Mouse (Mus musculus): Measurements from ENCODE around the gene Dnah1. TPM values are rescaled to one million over a fixed set of nuclear protein-coding genes. Genes with fewer than 3 reads are reported as not detected.
A peak's percentile ranks its signal among the peaks of the same experiment; 100 is the strongest.

The Dnah1 gene
- polyA plus RNA-seq, 1 experiment: 0.27 TPM

GRCm38 (mm10) chr14:31326770-31327169 lies 3.1 kb upstream of the Dnah1 start:
- peaks cover 4% of the 10 kb centered on the region; the same call in 1 of the 2 replicates for H3K4me1 ChIP-seq (ENCODE audit: control insufficient read depth, insufficient read depth, low read length)
- TF ChIP-seq CTCF (IDR thresholded peaks at IDR 0.05; ENCODE audit: control insufficient read depth, insufficient read depth, low read length) (no peak), POLR2A (IDR thresholded peaks at IDR 0.05; ENCODE audit: borderline replicate concordance, control insufficient read depth, low read depth, low read length) (no peak)
- no peak overlapping the region for H3K4me3 ChIP-seq (replicated peaks; ENCODE audit: control insufficient read depth, low read depth, low read length)
- WGBS: 87% methylated on average over 7 of the region's 7 CpGs
- no peak overlapping the region for H3K27ac ChIP-seq (ENCODE audit: control insufficient read depth, insufficient read depth, low read depth, low read length, poor library complexity)

DNA sequence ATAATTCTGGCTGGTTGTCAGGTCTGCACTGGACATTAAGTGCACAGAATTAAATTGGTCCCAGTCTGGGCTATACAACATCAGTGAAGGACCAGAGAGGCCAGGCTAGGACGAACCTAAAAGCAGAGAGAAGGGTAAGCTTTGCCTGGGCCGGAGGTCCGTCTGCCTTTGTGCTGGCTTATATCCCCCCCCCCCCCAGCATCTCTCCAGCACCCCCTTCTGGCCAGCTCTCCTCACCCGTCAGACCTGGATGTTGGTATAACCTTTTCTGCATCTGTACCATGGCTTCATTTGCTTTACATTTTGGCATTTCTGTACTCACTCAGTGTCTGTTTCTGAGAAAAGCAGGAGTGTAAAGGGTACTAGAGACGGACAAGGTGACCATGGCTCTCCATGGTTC lies 1.9 kb upstream of the Dnah1 start:
- Histone ChIP-seq H3K4me1 (ENCODE audit: control insufficient read depth, insufficient read depth, low read length) (peaks cover 4% of the 10 kb centered on the region; the same call in 1 of the 2 replicates), H3K4me3 (replicated peaks; ENCODE audit: control insufficient read depth, low read depth, low read length) (no peak overlapping the region), H3K27ac (ENCODE audit: control insufficient read depth, insufficient read depth, low read depth, low read length, poor library complexity) (no peak overlapping the region)
- TF ChIP-seq CTCF (IDR thresholded peaks at IDR 0.05; ENCODE audit: control insufficient read depth, insufficient read depth, low read length): peak; percentile 31; the same call in 1 of the 2 replicates
- no peak for TF ChIP-seq POLR2A (IDR thresholded peaks at IDR 0.05; ENCODE audit: borderline replicate concordance, control insufficient read depth, low read depth, low read length)
- 28% methylated on average over 5 of the region's 5 CpGs for WGBS

DNA sequence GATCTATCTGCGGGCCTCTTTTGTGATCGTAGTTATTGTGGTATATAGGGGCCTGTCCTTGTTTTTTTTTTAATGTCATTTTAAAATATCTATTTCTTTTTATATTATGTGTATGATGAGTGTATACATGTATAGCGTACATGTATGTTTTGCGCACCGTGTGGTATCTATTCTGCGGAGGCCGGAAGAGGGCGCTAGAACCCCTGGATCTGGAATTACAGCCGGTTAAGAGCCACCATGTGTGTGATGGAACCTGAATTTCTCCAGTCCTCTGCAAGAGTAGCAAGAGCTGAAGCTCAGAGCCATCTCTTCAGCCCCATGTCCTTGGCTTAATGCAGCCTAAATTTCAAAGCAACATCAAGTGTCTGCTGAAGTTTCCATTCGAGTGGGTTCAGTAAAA lies 1.2 kb upstream of the Dnah1 start:
- TF ChIP-seq CTCF (IDR thresholded peaks at IDR 0.05; ENCODE audit: control insufficient read depth, insufficient read depth, low read length) (peak; percentile 39; the same call in 1 of the 2 replicates), POLR2A (IDR thresholded peaks at IDR 0.05; ENCODE audit: borderline replicate concordance, control insufficient read depth, low read depth, low read length) (no peak)
- peaks cover 4% of the 10 kb centered on the region; the same call in 1 of the 2 replicates for H3K4me1 ChIP-seq (ENCODE audit: control insufficient read depth, insufficient read depth, low read length)
- H3K27ac ChIP-seq (ENCODE audit: control insufficient read depth, insufficient read depth, low read depth, low read length, poor library complexity): no peak overlapping the region
- WGBS: 68% methylated on average over 10 of the region's 10 CpGs
- no peak overlapping the region for H3K4me3 ChIP-seq (replicated peaks; ENCODE audit: control insufficient read depth, low read depth, low read length)

DNA sequence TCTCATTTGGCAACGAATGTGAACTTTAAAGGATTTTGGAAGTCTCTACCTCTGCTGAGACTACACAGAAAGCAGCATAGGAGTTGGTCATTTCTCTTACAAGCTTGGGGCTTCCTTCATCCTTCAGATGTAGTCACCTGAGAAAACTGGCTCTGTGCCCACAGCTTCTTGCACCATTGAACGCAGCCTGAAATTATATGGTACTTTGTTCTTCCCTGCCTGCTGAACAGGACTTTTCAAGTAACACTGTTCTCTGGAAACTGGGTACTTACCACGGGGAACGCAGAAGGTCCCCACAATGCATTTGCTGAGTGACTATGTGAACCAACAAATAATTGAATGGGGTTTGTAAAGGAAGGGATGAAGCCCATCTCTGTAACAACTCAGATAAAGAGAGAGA lies 507 bp downstream of the Dnah1 start:
- peak overlapping the region; percentile 72 for H3K27ac ChIP-seq (ENCODE audit: control insufficient read depth, insufficient read depth, low read depth, low read length, poor library complexity)
- no peak for TF ChIP-seq CTCF (IDR thresholded peaks at IDR 0.05; ENCODE audit: control insufficient read depth, insufficient read depth, low read length)
- no peak for TF ChIP-seq POLR2A (IDR thresholded peaks at IDR 0.05; ENCODE audit: borderline replicate concordance, control insufficient read depth, low read depth, low read length)
- peaks cover 4% of the 10 kb centered on the region; the same call in 1 of the 2 replicates for H3K4me1 ChIP-seq (ENCODE audit: control insufficient read depth, insufficient read depth, low read length)
- 45% methylated on average over 4 of the region's 4 CpGs for WGBS
- H3K4me3 ChIP-seq (replicated peaks; ENCODE audit: control insufficient read depth, low read depth, low read length): peak overlapping the region; percentile 57

DNA sequence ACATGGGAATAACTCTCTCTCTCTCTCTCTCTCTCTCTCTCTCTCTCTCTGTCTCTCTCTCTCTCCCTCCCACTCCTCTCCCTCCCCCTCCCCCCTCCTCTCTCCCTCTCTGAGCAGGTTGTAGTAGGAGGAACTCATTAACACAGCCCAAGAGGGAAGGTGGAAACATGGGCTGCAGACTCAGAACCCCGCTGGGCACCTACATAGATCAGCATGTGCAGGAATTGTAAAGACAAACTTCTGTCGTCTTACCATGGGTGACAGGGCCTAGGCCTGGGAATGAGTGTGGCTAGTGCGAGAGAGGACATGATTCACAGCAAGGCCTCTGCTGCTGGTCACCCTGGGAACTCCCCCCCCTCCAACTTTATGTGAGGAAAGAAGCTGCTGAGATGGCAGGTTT lies 1.5 kb downstream of the Dnah1 start:
- TF ChIP-seq POLR2A (IDR thresholded peaks at IDR 0.05; ENCODE audit: borderline replicate concordance, control insufficient read depth, low read depth, low read length) (no peak), CTCF (IDR thresholded peaks at IDR 0.05; ENCODE audit: control insufficient read depth, insufficient read depth, low read length) (no peak)
- H3K4me1 ChIP-seq (ENCODE audit: control insufficient read depth, insufficient read depth, low read length): peaks cover 4% of the 10 kb centered on the region; the same call in 1 of the 2 replicates
- WGBS: 83% methylated on average over 3 of the region's 3 CpGs

GRCm38 (mm10) chr14:31321181-31321580 lies 2.5 kb downstream of the Dnah1 start:
- 89% methylated on average over 11 of the region's 11 CpGs for WGBS
- no peak overlapping the region for H3K27ac ChIP-seq (ENCODE audit: control insufficient read depth, insufficient read depth, low read depth, low read length, poor library complexity)
- TF ChIP-seq POLR2A (IDR thresholded peaks at IDR 0.05; ENCODE audit: borderline replicate concordance, control insufficient read depth, low read depth, low read length): no peak
- no peak for TF ChIP-seq CTCF (IDR thresholded peaks at IDR 0.05; ENCODE audit: control insufficient read depth, insufficient read depth, low read length)
- peaks cover 4% of the 10 kb centered on the region; the same call in 1 of the 2 replicates for H3K4me1 ChIP-seq (ENCODE audit: control insufficient read depth, insufficient read depth, low read length)
- no peak overlapping the region for H3K4me3 ChIP-seq (replicated peaks; ENCODE audit: control insufficient read depth, low read depth, low read length)

More for the DNA sequence above, 1.5 kb downstream of the Dnah1 start:
- Histone ChIP-seq H3K27ac (ENCODE audit: control insufficient read depth, insufficient read depth, low read depth, low read length, poor library complexity) (no peak overlapping the region), H3K4me3 (replicated peaks; ENCODE audit: control insufficient read depth, low read depth, low read length) (no peak overlapping the region)

DNA sequence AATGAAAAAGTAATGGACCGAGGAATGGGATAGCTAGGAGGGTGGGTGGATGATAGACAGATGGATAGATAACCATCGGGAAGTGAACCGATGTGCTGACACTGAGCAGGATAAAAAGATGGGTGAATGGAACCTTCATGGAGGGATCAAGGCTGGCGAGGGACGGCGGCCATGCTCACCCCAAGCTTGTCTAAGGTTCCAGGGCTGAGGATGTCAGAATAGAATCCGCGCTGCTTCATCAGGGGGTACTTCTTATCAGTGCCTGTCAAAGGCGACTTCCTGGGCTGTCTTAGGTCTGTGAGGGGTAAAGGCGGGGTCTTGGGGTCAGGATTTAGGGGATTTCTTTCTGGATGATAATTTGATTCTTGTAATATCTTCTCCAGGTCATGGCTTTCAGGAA lies 4.2 kb downstream of the Dnah1 start:
- 74% methylated on average over 10 of the region's 10 CpGs for WGBS
- TF ChIP-seq CTCF (IDR thresholded peaks at IDR 0.05; ENCODE audit: control insufficient read depth, insufficient read depth, low read length) (no peak), POLR2A (IDR thresholded peaks at IDR 0.05; ENCODE audit: borderline replicate concordance, control insufficient read depth, low read depth, low read length) (no peak)

DNA sequence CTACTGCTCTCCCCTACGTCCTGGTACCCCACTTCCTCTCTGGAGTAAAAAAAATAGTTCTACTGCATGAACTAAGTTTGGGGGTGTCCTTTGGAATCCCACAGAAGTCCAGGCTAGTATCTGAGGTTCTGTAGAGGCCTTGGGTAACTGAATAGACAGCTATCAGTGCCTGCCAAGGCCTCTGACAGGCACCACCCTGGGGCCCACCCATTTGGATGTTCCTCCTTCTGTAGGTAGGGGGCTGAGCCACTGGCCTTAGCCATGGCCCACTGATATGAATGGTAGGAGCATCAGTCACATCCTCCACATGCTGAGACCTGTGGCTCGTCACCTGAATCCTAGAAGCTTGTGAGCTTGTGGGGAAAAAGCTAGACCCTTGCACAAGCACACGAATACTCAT lies 5.9 kb downstream of the Dnah1 start:
- TF ChIP-seq CTCF (IDR thresholded peaks at IDR 0.05; ENCODE audit: control insufficient read depth, insufficient read depth, low read length) (no peak), POLR2A (IDR thresholded peaks at IDR 0.05; ENCODE audit: borderline replicate concordance, control insufficient read depth, low read depth, low read length) (no peak)
- 69% methylated on average over 3 of the region's 3 CpGs for WGBS
- Histone ChIP-seq H3K27ac (ENCODE audit: control insufficient read depth, insufficient read depth, low read depth, low read length, poor library complexity) (no peak overlapping the region), H3K4me3 (replicated peaks; ENCODE audit: control insufficient read depth, low read depth, low read length) (no peak overlapping the region), H3K4me1 (ENCODE audit: control insufficient read depth, insufficient read depth, low read length) (peaks cover 6% of the 10 kb centered on the region; the same call in 1 of the 2 replicates)

More for the DNA sequence above, 4.2 kb downstream of the Dnah1 start:
- H3K4me1 ChIP-seq (ENCODE audit: control insufficient read depth, insufficient read depth, low read length): peaks cover 4% of the 10 kb centered on the region; the same call in 1 of the 2 replicates
- H3K27ac ChIP-seq (ENCODE audit: control insufficient read depth, insufficient read depth, low read depth, low read length, poor library complexity): no peak overlapping the region
- no peak overlapping the region for H3K4me3 ChIP-seq (replicated peaks; ENCODE audit: control insufficient read depth, low read depth, low read length)

DNA sequence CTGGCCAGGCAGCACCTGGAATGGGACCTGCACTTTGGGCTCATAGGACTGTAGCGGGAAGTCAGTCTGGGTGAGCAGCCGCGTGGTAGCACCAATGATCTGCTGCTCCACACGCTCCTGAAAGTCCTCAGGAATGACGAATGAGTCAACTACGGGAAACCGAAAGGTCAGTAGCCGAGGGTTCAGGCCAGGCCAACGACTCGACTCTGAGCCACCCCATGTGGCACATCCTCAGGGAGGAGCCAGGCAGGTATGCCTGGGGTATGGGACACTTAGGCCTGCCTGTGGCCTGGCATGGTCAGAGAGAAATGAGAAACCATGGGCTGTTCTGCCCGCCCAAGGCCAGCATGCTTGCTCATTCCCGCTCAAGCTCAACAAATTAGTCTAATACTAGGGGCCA lies 7.1 kb downstream of the Dnah1 start:
- no peak overlapping the region for H3K27ac ChIP-seq (ENCODE audit: control insufficient read depth, insufficient read depth, low read depth, low read length, poor library complexity)
- 85% methylated on average over 12 of the region's 12 CpGs for WGBS
- H3K4me1 ChIP-seq (ENCODE audit: control insufficient read depth, insufficient read depth, low read length): peaks cover 4% of the 10 kb centered on the region; the same call in 1 of the 2 replicates
- H3K4me3 ChIP-seq (replicated peaks; ENCODE audit: control insufficient read depth, low read depth, low read length): no peak overlapping the region
- TF ChIP-seq POLR2A (IDR thresholded peaks at IDR 0.05; ENCODE audit: borderline replicate concordance, control insufficient read depth, low read depth, low read length): no peak

Data from bone marrow, adult 2 months (tissue).